Mouse (Mus musculus) gastrocnemius, adult 18-20 months (tissue): Measurements from ENCODE around the gene Ube2l6. TPM values are rescaled to one million over a fixed set of nuclear protein-coding genes. Genes with fewer than 3 reads are reported as not detected.
"Not testable (repeated sequence)": the region's sequence is repeated elsewhere in the genome, so short reads cannot be mapped to it uniquely, and the experiment has no call there.

Experiments
- DNase-seq: peaks from one replicate; pipeline ENCODE4 v3.0.0; 2021; ENCODE audit warnings: low spot score
- total RNA-seq, 2 experiments: library from RNA; stranded (reverse); gene quantifications; 2 replicates each; pipeline ENCODE4 v1.2.3; 2021

Ube2l6 gene
- total RNA-seq, 2 experiments from 2014 or later, result 2.9 to 3.7 TPM

- DNase-seq, result no peak
These were observed 6.1 kb upstream of the Ube2l6 start for GRCm38 (mm10) chr2:84792516-84792915.

DNA sequence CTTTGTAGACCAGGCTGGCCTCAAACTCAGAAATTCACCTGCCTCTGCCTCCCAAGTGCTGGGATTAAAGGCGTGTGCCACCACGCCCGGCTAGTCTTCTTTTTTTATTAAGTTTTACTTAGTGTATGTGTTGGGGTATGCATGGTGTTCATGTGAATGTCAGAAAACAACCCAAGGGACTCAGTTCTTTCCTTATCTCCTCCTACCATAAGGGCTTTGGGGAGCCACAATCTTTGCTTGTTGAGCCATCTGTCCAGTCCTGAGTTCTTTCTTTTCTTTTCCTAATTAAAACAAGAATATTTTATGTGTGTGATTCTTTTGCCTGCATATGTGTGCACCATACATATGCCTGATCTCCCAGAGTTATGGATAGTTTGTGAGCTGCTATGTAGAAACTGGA lies 5.5 kb upstream of the Ube2l6 start:
- no peak for DNase-seq

GRCm38 (mm10) chr2:84793871-84794270 lies 4.8 kb upstream of the Ube2l6 start:
- DNase-seq, result no peak

DNA sequence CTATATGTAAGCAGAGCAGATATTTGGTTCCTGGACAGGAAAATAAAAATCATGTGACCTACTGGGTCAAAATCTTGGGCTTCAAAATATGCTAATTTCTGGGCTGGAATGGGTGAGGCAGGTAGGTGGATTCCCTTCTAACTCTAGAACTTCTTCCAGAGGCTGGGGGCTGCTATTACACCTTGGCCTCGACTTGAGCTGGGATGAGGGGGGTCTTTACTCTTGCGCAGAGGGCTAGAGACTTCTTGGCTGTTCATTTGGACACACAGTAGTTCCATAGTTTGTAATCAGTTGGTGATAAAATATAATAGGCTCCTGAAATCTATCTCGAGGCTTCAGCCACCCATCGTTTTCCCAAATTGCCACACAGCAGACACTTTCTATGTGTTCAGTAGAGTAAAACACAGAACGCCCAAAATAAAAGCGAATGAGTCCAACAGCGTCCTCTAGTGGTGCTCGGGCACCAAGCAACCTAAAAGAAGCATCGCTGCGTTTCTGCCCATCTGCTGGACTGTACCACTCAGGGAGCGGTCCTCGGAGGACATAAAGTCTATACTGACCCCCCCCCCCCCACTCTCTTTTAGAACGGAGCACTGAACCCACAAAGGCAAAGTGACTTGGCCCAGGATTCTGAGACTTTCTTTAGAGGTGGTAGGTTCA lies 665 bp upstream of the Ube2l6 start:
- DNase-seq, result peak; percentile 78

- DNase-seq, result peak; percentile 82
These were observed 473 bp downstream of the Ube2l6 start for GRCm38 (mm10) chr2:84799041-84799561.

DNA sequence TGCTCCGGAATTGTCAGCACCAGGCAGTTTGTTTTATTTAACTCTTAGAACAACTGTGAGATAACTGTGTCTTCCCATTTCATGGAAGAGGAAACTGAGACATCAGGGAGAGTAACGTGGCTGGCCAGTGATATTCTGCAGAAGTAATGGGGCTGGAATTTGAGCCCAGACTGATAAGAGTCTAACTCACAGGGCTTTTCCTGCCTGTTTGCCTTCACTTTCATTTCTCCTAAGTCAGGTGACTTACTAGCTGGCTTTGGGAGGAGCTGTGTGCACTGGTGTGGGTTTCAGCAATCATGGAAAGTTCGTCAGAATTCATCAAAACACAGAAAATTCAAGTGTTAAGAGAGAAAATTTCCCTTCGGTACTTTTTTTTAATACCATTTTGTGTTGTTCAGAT lies 1.7 kb downstream of the Ube2l6 start:
- DNase-seq, result no peak

DNA sequence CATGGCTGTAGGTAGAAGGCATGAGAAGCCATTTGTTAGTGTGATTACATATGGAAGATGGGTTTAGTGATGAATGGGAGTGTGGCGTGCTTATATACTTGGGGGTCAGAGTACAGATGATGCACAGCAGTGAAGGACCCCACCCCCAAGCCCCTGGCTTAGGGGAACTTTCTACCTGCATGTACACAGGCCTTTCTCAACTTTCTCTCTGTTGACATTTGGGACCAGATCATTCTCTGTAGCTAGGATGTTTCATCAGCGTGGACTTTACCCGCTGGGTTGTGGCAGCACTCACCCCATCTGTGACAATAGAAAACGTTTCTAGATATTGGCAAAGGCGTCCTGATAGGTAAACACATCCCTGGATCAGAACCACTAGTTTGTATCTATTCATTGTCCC lies 2.6 kb downstream of the Ube2l6 start:
- DNase-seq, result not testable (repeated sequence)

- no peak for DNase-seq
These were observed 5.3 kb downstream of the Ube2l6 start for GRCm38 (mm10) chr2:84803963-84804362.

- DNase-seq, result no peak
These were observed 7.9 kb downstream of the Ube2l6 start for GRCm38 (mm10) chr2:84806546-84806945.

- no peak for DNase-seq
These were observed 10.7 kb downstream of the Ube2l6 start for GRCm38 (mm10) chr2:84809330-84809729.

DNA sequence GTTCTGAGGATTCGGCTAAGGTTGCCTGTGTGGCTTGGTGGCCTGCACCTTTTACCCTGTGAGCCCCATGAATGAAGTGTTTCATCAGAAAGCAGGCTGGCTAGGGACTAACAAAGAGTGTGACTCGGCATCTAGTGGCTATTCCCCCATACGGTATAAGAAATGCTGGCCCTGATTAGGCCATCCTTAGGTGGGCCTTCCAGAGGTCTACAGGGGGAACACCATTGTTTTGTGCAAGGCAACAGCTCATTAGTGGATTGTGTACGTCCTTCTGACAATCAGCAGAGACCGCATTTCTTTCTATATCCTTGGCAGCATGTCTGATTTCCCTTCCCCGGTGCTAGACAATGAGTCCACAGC lies 11.9 kb downstream of the Ube2l6 start:
- DNase-seq, result no peak

GRCm38 (mm10) chr2:84810886-84811577 lies 12.4 kb downstream of the Ube2l6 start:
- DNase-seq, result peak; percentile 86

GRCm38 (mm10) chr2:84811880-84812279 lies 13.3 kb downstream of the Ube2l6 start:
- DNase-seq, result no peak

- DNase-seq, result no peak
These were observed 14.0 kb downstream of the Ube2l6 start for GRCm38 (mm10) chr2:84812676-84813075.

DNA sequence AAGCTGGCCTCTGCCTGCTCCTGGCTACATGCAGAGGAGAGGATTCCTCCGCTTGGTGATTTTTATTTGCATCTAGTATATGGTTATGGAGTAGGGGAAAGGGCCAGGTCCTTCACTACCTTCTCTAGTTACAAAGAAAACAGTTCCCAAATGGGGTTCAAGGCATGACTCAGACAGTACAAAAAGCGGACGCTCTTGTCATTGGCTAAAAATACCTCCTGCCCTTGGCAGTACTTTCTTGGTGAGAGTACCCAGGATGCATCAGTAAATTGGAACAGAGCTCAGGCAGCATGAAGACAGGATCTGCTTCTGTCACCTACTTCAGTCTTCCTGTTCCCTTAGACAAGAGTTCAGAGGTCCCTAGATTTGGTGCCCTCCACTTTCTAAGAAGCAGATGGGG lies 21.2 kb downstream of the Ube2l6 start:
- peak; percentile 82 for DNase-seq

- no peak for DNase-seq
These were observed 23.9 kb downstream of the Ube2l6 start, which contains the start of gene Smtnl1 for GRCm38 (mm10) chr2:84822552-84822951. Gene Smtnl1 (minus strand): TSS chr2:84822652.

GRCm38 (mm10) chr2:84823237-84823636 lies 24.6 kb downstream of the Ube2l6 start:
- no peak for DNase-seq

DNA sequence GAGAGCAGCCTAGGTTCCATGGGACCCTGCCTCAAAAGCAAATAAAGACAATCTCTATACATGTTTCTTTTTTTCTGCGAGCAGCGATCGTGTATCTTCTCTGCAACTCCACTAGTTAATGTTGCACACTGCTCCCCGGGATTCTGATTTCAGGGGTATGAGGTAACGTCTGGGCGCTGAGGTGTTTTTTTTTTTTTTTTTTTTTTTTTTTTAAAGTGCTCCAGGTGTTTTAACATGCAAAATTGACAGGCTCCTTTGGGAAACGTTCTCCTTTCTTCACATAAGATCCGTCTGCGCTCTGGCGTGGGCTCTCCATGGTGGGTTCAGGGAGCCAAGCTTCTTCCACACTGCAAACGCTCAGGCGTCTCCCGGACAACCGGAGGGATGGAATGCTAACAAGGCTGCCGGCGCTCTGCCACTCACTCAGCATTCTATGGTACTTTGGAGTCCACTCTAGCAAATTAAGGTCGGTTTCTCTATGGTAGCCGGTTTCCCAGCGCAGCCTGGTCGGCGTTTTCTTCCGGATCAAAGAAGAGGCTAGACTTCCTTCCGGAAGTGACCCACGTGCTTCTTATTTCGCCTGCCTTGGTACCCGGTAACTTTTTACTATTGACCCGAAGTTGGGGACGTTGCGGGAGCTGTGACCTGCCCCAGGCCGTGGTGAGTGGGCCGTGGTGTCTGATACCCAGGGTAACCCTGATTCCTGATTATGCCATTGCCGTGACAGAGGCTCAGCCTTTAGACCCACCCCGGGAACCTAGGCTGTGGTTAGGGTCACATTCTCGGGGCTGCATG lies 28.1 kb downstream of the Ube2l6 start, which contains the start of gene Timm10:
Gene Timm10, plus strand, starts transcription at position 510 of the 795 bp plus-strand sequence.
- DNase-seq, result peak; percentile 91

- DNase-seq, result no peak
These were observed 28.8 kb downstream of the Ube2l6 start for GRCm38 (mm10) chr2:84827283-84827920.

- peak; percentile 95 for DNase-seq
These were observed 33.2 kb downstream of the Ube2l6 start for GRCm38 (mm10) chr2:84831666-84832391.

- no peak for DNase-seq
These were observed 38.5 kb downstream of the Ube2l6 start for GRCm38 (mm10) chr2:84837107-84837506.
